Mouse (Mus musculus) ES-Bruce4 (cell line): ENCODE data around the gene Thbs3. TPM values are rescaled to one million over a fixed set of nuclear protein-coding genes. Genes with fewer than 3 reads are reported as not detected.
A peak's percentile ranks its signal among the peaks of the same experiment; 100 is the strongest.

Source experiments
- H3K27ac ChIP-seq: 2 replicates; pipeline ENCODE4 v1.5.1; 2012; ENCODE audit warnings: low read length, inconsistent platforms; ENCODE audit not compliant: insufficient read depth
- H3K27me3 ChIP-seq: 2 replicates; pipeline ENCODE4 v1.6.1; 2012; ENCODE audit warnings: mild to moderate bottlenecking, low read length, inconsistent platforms; ENCODE audit not compliant: control insufficient read depth, poor library complexity, insufficient read depth, severe bottlenecking
- H3K36me3 ChIP-seq: 2 replicates; pipeline ENCODE4 v1.6.1; 2012; ENCODE audit warnings: inconsistent platforms, mild to moderate bottlenecking, low read length, moderate library complexity; ENCODE audit not compliant: control insufficient read depth, poor library complexity, insufficient read depth, severe bottlenecking
- H3K4me1 ChIP-seq: one replicate; pipeline ENCODE4 v1.8.1; 2011; ENCODE audit warnings: low read length; ENCODE audit not compliant: control insufficient read depth, insufficient read depth
- H3K4me3 ChIP-seq: 2 replicates; pipeline ENCODE4 v1.5.1; 2011; ENCODE audit warnings: low read depth, mild to moderate bottlenecking, low read length
- H3K9ac ChIP-seq: 2 replicates; pipeline ENCODE4 v1.6.1; 2012; ENCODE audit warnings: low read depth, mild to moderate bottlenecking, inconsistent platforms; ENCODE audit not compliant: poor library complexity, severe bottlenecking
- H3K9me3 ChIP-seq: replicated peaks from 2 replicates; pipeline ENCODE4 v1.6.1; 2012; ENCODE audit warnings: mild to moderate bottlenecking, low read length, inconsistent platforms; ENCODE audit not compliant: control insufficient read depth, poor library complexity, insufficient read depth, severe bottlenecking
- CTCF ChIP-seq: IDR thresholded peaks from one replicate; pipeline ENCODE4 v1.8.1; 2011; ENCODE audit warnings: low read depth, low read length
- EP300 ChIP-seq: IDR thresholded peaks from 2 replicates; pipeline ENCODE4 v1.6.1; 2011; ENCODE audit warnings: low read depth, low read length; ENCODE audit not compliant: insufficient read depth
- POLR2A ChIP-seq: IDR thresholded peaks from one replicate; pipeline ENCODE4 v1.8.1; 2011; ENCODE audit warnings: low read length; ENCODE audit not compliant: insufficient read depth
- polyA plus RNA-seq: library from polyadenylated mRNA; stranded (reverse); fragments of >200 nt; gene quantifications from 2 replicates; pipeline ENCODE4 v1.2.4, GENCODE M21; 2011; ENCODE audit warnings: low read depth; ENCODE audit not compliant: missing spikeins, insufficient read depth, insufficient read length

Thbs3 gene
- polyA plus RNA-seq, 1 experiment: 10.4 TPM

GRCm38 (mm10) chr3:89203142-89203514 lies 11.9 kb upstream of the Thbs3 start:
- Histone ChIP-seq H3K4me3 (peak overlapping the region; percentile 92), H3K27ac (no peak overlapping the region), H3K9ac (peak overlapping the region; percentile 59), H3K36me3 (peaks cover 10% of the 10 kb centered on the region), H3K9me3 (no peaks in the 10 kb centered on the region), H3K27me3 (no peaks in the 10 kb centered on the region; the same call in 1 of the 2 replicates), H3K4me1 (no peaks in the 10 kb centered on the region)
- TF ChIP-seq EP300 (no peak), CTCF (no peak), POLR2A (no peak)

GRCm38 (mm10) chr3:89206079-89206478 lies 8.9 kb upstream of the Thbs3 start:
- no peaks in the 10 kb centered on the region for H3K4me1 ChIP-seq
- H3K27me3 ChIP-seq: no peaks in the 10 kb centered on the region
- H3K4me3 ChIP-seq: no peak overlapping the region
- TF ChIP-seq EP300 (no peak), POLR2A (no peak), CTCF (no peak)
- H3K9me3 ChIP-seq: no peaks in the 10 kb centered on the region
- H3K27ac ChIP-seq: no peak overlapping the region
- H3K36me3 ChIP-seq: peaks cover 18% of the 10 kb centered on the region
- H3K9ac ChIP-seq: no peak overlapping the region

GRCm38 (mm10) chr3:89206695-89207094 lies 8.3 kb upstream of the Thbs3 start:
- Histone ChIP-seq H3K4me3 (no peak overlapping the region), H3K9ac (no peak overlapping the region), H3K4me1 (no peaks in the 10 kb centered on the region), H3K36me3 (peaks cover 18% of the 10 kb centered on the region), H3K27me3 (no peaks in the 10 kb centered on the region), H3K9me3 (no peaks in the 10 kb centered on the region), H3K27ac (no peak overlapping the region)
- TF ChIP-seq CTCF (no peak), EP300 (no peak), POLR2A (no peak)

- TF ChIP-seq EP300 (no peak), CTCF (no peak), POLR2A (no peak)
- no peaks in the 10 kb centered on the region for H3K9me3 ChIP-seq
- H3K4me1 ChIP-seq: no peaks in the 10 kb centered on the region
- H3K4me3 ChIP-seq: no peak overlapping the region
- H3K36me3 ChIP-seq: peaks cover 18% of the 10 kb centered on the region
- no peak overlapping the region for H3K27ac ChIP-seq
- no peaks in the 10 kb centered on the region for H3K27me3 ChIP-seq
- no peak overlapping the region for H3K9ac ChIP-seq
These were observed 6.8 kb upstream of the Thbs3 start for GRCm38 (mm10) chr3:89208075-89208657.

GRCm38 (mm10) chr3:89208736-89209135 lies 6.2 kb upstream of the Thbs3 start:
- no peak overlapping the region for H3K9ac ChIP-seq
- H3K4me1 ChIP-seq: no peaks in the 10 kb centered on the region
- H3K9me3 ChIP-seq: no peaks in the 10 kb centered on the region
- peaks cover 18% of the 10 kb centered on the region for H3K36me3 ChIP-seq
- H3K27ac ChIP-seq: no peak overlapping the region
- no peak overlapping the region for H3K4me3 ChIP-seq
- no peaks in the 10 kb centered on the region for H3K27me3 ChIP-seq
- TF ChIP-seq EP300: no peak
- TF ChIP-seq CTCF: no peak
- no peak for TF ChIP-seq POLR2A

GRCm38 (mm10) chr3:89209731-89210130 lies 5.2 kb upstream of the Thbs3 start:
- TF ChIP-seq POLR2A: no peak
- TF ChIP-seq CTCF: no peak
- no peak for TF ChIP-seq EP300
- Histone ChIP-seq H3K4me1 (no peaks in the 10 kb centered on the region), H3K4me3 (no peak overlapping the region), H3K27me3 (no peaks in the 10 kb centered on the region), H3K9ac (no peak overlapping the region), H3K27ac (no peak overlapping the region), H3K9me3 (no peaks in the 10 kb centered on the region), H3K36me3 (peaks cover 15% of the 10 kb centered on the region)
